Mouse (Mus musculus) T-cell, adult 66 days (primary cell): ENCODE results near the gene Defa22. TPM values are rescaled to one million over a fixed set of nuclear protein-coding genes. Genes with fewer than 3 reads are reported as not detected.

Experiments
- total RNA-seq, 2 experiments: library from RNA; stranded (reverse); gene quantifications; 3 replicates in 1 of 2; 4 replicates in 1 of 2; pipeline ENCODE4 v1.2.4; 2023

Defa22 gene
- total RNA-seq = not detected

DNA sequence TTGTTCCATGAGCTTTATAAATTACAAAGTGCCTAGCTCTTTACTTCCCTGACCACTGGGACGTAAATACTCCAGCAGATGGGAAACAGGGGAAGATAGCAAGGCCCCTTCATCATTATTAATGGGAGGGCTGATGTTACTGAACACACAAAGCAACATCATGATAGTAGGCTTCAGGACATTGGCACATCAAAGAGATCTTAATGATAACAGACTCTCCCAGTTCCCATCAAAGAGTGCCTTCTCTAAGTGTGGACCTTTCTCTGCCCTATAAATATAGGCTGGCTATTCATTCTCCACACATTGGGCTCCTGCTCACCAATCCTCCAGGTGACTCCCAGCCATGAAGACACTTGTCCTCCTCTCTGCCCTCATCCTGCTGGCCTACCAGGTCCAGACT is at the start of gene Defa22:
Gene Defa22, plus strand, starts transcription at position 301 of the 400 bp plus-strand sequence.

DNA sequence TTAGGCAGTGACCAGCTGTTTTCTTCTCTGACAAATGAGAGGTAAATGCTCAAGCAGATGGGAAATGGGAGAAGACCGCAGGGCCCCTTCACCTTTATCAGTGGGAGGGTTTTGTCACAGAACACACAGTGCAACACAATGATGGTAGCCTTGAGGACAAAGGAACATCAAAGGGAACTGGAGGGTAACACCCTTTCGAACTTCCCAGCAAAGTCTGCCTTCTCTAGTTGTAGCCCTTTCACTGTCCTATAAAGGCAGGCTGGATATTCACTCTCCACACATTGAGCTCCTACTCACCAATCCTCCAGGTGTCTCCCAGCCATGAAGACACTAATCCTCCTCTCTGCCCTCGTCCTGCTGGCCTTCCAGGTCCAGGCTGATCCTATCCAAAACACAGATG is 27.7 kb upstream of the Defa22 start, which contains the start of gene Defa30:
Gene Defa30, plus strand, starts transcription at position 301 of the 400 bp plus-strand sequence.

DNA sequence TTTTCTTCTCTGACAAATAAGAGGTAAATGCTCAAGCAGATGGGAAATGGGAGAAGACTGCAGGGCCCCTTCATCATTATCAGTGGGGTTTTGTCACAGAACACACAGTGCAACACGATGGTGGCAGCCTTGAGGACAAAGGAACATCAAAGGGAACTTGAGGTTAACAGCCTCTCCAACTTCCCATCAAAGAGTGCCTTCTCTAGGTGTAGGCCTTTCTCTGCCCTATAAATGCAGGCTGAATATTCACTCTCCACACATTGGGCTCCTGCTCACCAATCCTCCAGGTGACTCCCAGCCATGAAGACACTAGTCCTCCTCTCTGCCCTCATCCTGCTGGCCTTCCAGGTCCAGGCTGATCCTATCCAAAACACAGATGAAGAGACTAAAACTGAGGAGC is 29.2 kb downstream of the Defa22 start, which contains the start of gene Defa31:
Gene Defa31, plus strand, starts transcription at position 301 of the 400 bp plus-strand sequence.

DNA sequence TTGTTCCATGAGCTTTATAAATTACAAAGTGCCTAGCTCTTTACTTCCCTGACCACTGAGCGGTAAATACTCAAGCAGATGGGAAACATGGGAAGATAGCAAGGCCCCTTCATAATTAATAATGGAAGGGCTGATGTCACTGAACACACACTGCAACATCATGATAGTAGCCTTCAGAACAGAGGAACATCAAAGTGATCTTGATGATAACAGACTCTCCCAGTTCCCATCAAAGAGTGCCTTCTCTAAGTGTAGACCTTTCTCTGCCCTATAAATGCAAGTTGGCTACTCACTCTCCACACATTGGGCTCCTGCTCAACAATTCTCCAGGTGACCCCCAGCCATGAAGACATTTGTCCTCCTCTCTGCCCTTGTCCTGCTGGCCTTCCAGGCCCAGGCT is 39.2 kb downstream of the Defa22 start, which contains the start of gene Gm15293:
Gene Gm15293, plus strand, starts transcription at position 301 of the 400 bp plus-strand sequence.

Other genes with a start within 250 kb of the Defa22 start
- gene Gm6040, start 240.2 kb upstream of the Defa22 start, total RNA-seq = not detected
- gene AY761185, start 217.6 kb upstream of the Defa22 start, total RNA-seq = not detected
- not detected for gene Defa21, start 136.7 kb upstream of the Defa22 start, total RNA-seq
- not detected for gene Defa23, start 107.2 kb upstream of the Defa22 start, total RNA-seq
- gene Defa35, start 97.2 kb upstream of the Defa22 start, total RNA-seq = not detected
- gene Defa25, start 77.8 kb upstream of the Defa22 start, total RNA-seq = not detected
- not detected for gene Gm14851, start 66.2 kb upstream of the Defa22 start, total RNA-seq
- gene Defa30, start 27.6 kb upstream of the Defa22 start, total RNA-seq = not detected
- not detected for gene Defa31, start 29.3 kb downstream of the Defa22 start, total RNA-seq
- gene Gm15293, start 39.3 kb downstream of the Defa22 start, total RNA-seq = not detected
- gene Gm15292, start 87.5 kb downstream of the Defa22 start, total RNA-seq = not detected
- not detected for gene Defa27, start 153.3 kb downstream of the Defa22 start, total RNA-seq
- not detected for gene Defa29, start 164.7 kb downstream of the Defa22 start, total RNA-seq
- gene Defa2, start 216.2 kb downstream of the Defa22 start, total RNA-seq = not detected
- not detected for gene Defa33, start 229.5 kb downstream of the Defa22 start, total RNA-seq